Mouse (Mus musculus) liver, embryonic 15.5 days (tissue): ENCODE data around the gene Zmiz1. TPM values are rescaled to one million over a fixed set of nuclear protein-coding genes. Genes with fewer than 3 reads are reported as not detected.
A peak's percentile ranks its signal among the peaks of the same experiment; 100 is the strongest.

Experiments
- ATAC-seq: fragments of 200-750 bp; cut with Nextera tagmentation; 2 replicates; pipeline ENCODE4 v1.8.0; 2017; ENCODE audit warnings: moderate number of reproducible peaks, mild to moderate bottlenecking, moderate library complexity; ENCODE audit not compliant: insufficient read depth
- H3K27ac ChIP-seq: fragments of 300-500 bp; sonication (generic); replicated peaks from 2 replicates; pipeline ENCODE4 v1.5.1; 2015; ENCODE audit warnings: mild to moderate bottlenecking, inconsistent platforms
- H3K27me3 ChIP-seq: fragments of 300-500 bp; sonication (generic); 2 replicates; pipeline ENCODE4 v1.6.1; 2015; ENCODE audit warnings: mild to moderate bottlenecking, inconsistent platforms
- H3K36me3 ChIP-seq: fragments of 300-500 bp; sonication (generic); replicated peaks from 2 replicates; pipeline ENCODE4 v1.6.1; 2015; ENCODE audit warnings: moderate library complexity, mild to moderate bottlenecking, inconsistent platforms
- H3K4me1 ChIP-seq: fragments of 300-500 bp; sonication (generic); replicated peaks from 2 replicates; pipeline ENCODE4 v1.6.1; 2015; ENCODE audit warnings: inconsistent platforms
- H3K4me2 ChIP-seq: fragments of 300-500 bp; sonication (generic); 2 replicates; pipeline ENCODE4 v1.6.1; 2015; ENCODE audit warnings: moderate library complexity, mild to moderate bottlenecking, inconsistent platforms
- H3K4me3 ChIP-seq: fragments of 300-500 bp; sonication (generic); replicated peaks from 2 replicates; pipeline ENCODE4 v1.5.1; 2015; ENCODE audit warnings: mild to moderate bottlenecking, inconsistent platforms
- H3K9ac ChIP-seq: fragments of 300-500 bp; sonication (generic); 2 replicates; pipeline ENCODE4 v1.6.1; 2015; ENCODE audit warnings: moderate library complexity, mild to moderate bottlenecking, inconsistent platforms
- H3K9me3 ChIP-seq: fragments of 300-500 bp; sonication (generic); replicated peaks from 2 replicates; pipeline ENCODE4 v1.6.1; 2016; ENCODE audit warnings: inconsistent platforms
- WGBS: fragments of 180-500 bp; shearing (Covaris S2); methylation state at CpG from one replicate; pipeline ENCODE4 v1.1.7; 2015; ENCODE audit warnings: mixed read lengths; ENCODE audit not compliant: insufficient replicate concordance; 5-methylcytosine and 5-hydroxymethylcytosine counted together
- microRNA-seq: library from miRNA; unstranded; fragments of <30 nt; microRNA quantifications from one replicate; pipeline ENCODE4, GENCODE M21; 2016
- polyA plus RNA-seq: library from polyadenylated mRNA; unstranded; fragments of >200 nt; fragmentation: Nextera tagmentation; extraction: Ambion mirVana; gene quantifications from 2 replicates; pipeline ENCODE4 v1.2.1, GENCODE M21; 2015

The Zmiz1 gene
- polyA plus RNA-seq, 1 experiment from 2014 or later: 4.3 TPM

DNA sequence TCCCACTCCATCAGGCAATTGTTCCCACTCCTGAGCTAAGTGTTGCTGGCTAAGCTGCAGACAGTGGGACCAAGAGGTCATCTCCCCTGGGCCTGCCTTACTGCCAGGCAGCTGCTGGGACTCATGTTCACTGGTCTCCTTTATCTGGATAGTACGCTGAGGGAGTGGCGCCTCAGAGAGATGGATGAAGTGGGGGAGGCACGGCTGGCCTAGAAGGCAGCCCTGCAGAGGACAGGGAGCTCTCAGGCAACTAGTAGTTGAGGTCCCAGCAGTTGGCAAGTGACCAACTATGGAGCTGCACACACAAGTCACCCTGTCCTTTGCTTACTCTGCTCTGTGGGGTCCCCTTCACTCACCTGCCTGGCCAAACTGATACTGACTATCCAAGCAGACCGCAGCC is 251.1 kb downstream of the Zmiz1 start:
- peaks cover 45% of the 10 kb centered on the region for H3K4me1 ChIP-seq
- H3K4me3 ChIP-seq: no peak overlapping the region
- H3K27me3 ChIP-seq: no peaks in the 10 kb centered on the region
- H3K36me3 ChIP-seq: no peaks in the 10 kb centered on the region; the same call in 1 of the 2 replicates
- H3K9me3 ChIP-seq: no peaks in the 10 kb centered on the region
- H3K4me2 ChIP-seq: 0 out of 2 replicates have a peak overlapping the region, but pooled peaks have one; percentile 1
- no peak overlapping the region for H3K9ac ChIP-seq
- peak overlapping the region; percentile 67 for H3K27ac ChIP-seq
- ATAC-seq: peak; percentile 53
- WGBS: 23% methylated on average over 4 of the region's 4 CpGs

GRCm38 (mm10) chr14:25710681-25711080 is 251.7 kb downstream of the Zmiz1 start:
- 57% methylated on average over 4 of the region's 4 CpGs for WGBS
- no peak; the same call in 1 of the 2 replicates for ATAC-seq
- no peaks in the 10 kb centered on the region; the same call in 1 of the 2 replicates for H3K36me3 ChIP-seq
- H3K9me3 ChIP-seq: no peaks in the 10 kb centered on the region
- H3K27ac ChIP-seq: peak overlapping the region; percentile 67; the same call in 1 of the 2 replicates
- no peak overlapping the region for H3K4me3 ChIP-seq
- H3K27me3 ChIP-seq: no peaks in the 10 kb centered on the region
- H3K9ac ChIP-seq: no peak overlapping the region
- H3K4me2 ChIP-seq: no peak overlapping the region; the same call in 1 of the 2 replicates
- H3K4me1 ChIP-seq: peaks cover 45% of the 10 kb centered on the region

GRCm38 (mm10) chr14:25711177-25711576 is 252.2 kb downstream of the Zmiz1 start:
- Histone ChIP-seq H3K4me1 (peaks cover 45% of the 10 kb centered on the region), H3K9ac (no peak overlapping the region), H3K4me2 (no peak overlapping the region; the same call in 1 of the 2 replicates), H3K27me3 (no peaks in the 10 kb centered on the region), H3K9me3 (no peaks in the 10 kb centered on the region), H3K36me3 (no peaks in the 10 kb centered on the region; the same call in 1 of the 2 replicates), H3K4me3 (no peak overlapping the region), H3K27ac (0 out of 2 replicates have a peak overlapping the region, but pooled peaks have one; percentile 67)
- 0 out of 2 replicates have a peak, but pooled peaks have one; percentile 6 for ATAC-seq
- 58% methylated on average over 7 of the region's 7 CpGs for WGBS

DNA sequence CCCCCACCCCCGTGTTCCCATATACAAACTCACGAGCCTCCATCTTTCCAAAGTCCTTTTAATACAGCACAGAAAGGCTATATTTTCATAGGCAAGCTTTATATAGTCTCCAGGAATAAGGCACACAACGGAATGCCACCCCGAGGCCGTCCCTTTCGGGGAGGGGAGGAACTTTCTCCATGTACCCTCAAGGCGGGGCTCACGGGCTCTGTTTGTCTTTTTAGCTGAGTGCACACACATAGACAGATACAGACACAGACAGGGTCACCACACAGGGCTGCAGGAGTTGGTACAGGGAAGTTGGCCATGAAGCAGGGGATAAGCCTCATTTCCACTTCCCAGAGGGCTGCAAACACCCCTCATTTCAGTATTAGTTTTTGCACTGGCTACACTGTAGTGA is 252.6 kb downstream of the Zmiz1 start:
- ATAC-seq: 0 out of 2 replicates have a peak, but pooled peaks have one; percentile 11
- H3K27ac ChIP-seq: no peak overlapping the region
- H3K27me3 ChIP-seq: no peaks in the 10 kb centered on the region
- H3K36me3 ChIP-seq: no peaks in the 10 kb centered on the region; the same call in 1 of the 2 replicates
- no peak overlapping the region for H3K4me2 ChIP-seq
- WGBS: 67% methylated on average over 8 of the region's 8 CpGs
- H3K4me3 ChIP-seq: no peak overlapping the region
- no peak overlapping the region for H3K9ac ChIP-seq
- no peaks in the 10 kb centered on the region for H3K9me3 ChIP-seq
- H3K4me1 ChIP-seq: peaks cover 45% of the 10 kb centered on the region

GRCm38 (mm10) chr14:25713443-25713842 is 254.5 kb downstream of the Zmiz1 start:
- 30% methylated on average over 4 of the region's 4 CpGs for WGBS
- no peak overlapping the region for H3K27ac ChIP-seq
- H3K27me3 ChIP-seq: no peaks in the 10 kb centered on the region
- no peaks in the 10 kb centered on the region for H3K9me3 ChIP-seq
- no peaks in the 10 kb centered on the region; the same call in 1 of the 2 replicates for H3K36me3 ChIP-seq
- H3K4me3 ChIP-seq: no peak overlapping the region
- H3K4me2 ChIP-seq: no peak overlapping the region
- H3K4me1 ChIP-seq: peaks cover 37% of the 10 kb centered on the region
- no peak overlapping the region for H3K9ac ChIP-seq
- no peak for ATAC-seq

Small RNAs within 50 kb of the gene (microRNA-seq; reads per million reads assigned to microRNA genes)
- 2.8 reads per million, percentile 3 among the genes with 10 or more reads in this experiment for gene Mir3075

Other genes with a start within 250 kb of the Zmiz1 start
- gene Ppif, start 235.0 kb downstream of the Zmiz1 start, polyA plus RNA-seq: 26.4 and 26.8 TPM in 2 replicates